Mouse (Mus musculus) heart, adult 2 months (tissue): ENCODE measurements at regions not wholly inside any gene's neighbourhood (a gene's known extent, or its start where the extent isn't known, plus 50 kb on each side); places are given as distances from the start of the nearest gene placed in this dataset.
A peak's percentile ranks its signal among the peaks of the same experiment; 100 is the strongest.

ENCODE experiments used
- CTCF ChIP-seq: fragments of 200-600 bp; IDR thresholded peaks from 2 replicates; pipeline ENCODE4 v1.8.1; 2022; ENCODE audit warnings: antibody characterized with exemption, mild to moderate bottlenecking, moderate library complexity
- EP300 ChIP-seq: fragments of 200-500 bp; IDR thresholded peaks from 2 replicates; pipeline ENCODE4 v1.6.1; 2011; ENCODE audit warnings: low read depth, low read length, control low read depth; ENCODE audit not compliant: insufficient read depth
- POLR2A ChIP-seq: fragments of 200-500 bp; IDR thresholded peaks from 2 replicates; pipeline ENCODE4 v1.6.1; 2011; ENCODE audit warnings: mild to moderate bottlenecking, low read depth, low read length, control low read depth; ENCODE audit not compliant: insufficient read depth

DNA sequence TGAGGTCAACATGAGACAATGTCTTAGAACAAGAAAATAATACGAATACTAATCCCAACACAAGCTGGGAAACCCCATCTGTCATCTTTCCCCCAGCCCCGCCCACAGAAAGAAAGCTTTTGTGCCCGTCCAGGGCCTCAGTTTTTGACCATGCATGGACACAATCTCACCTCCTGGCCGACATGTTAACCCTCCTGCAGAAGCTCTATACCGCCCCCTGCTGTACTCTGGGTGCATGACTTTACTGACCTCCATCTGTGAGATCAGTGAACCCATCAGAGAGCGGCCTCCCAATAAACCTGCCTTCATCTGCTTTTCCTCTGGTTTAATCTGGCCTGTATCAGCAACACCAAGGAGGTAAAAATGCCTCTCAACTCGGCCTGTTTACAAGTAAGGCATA, 109.6 kb upstream of the Tbc1d5 start:
- TF ChIP-seq POLR2A (no peak), CTCF (peak; percentile 82), EP300 (0 out of 2 replicates have a peak, but pooled peaks have one; percentile 23)
